Comparison of ENCODE assay signal across 7 mouse cellular contexts in genomic region chr2:83625226-83626108, GRCm38 (mm10). TPM values are rescaled to one million over a fixed set of nuclear protein-coding genes. Genes with fewer than 3 reads are reported as not detected.
DNase-seq lines count a peak whose midpoint lies in the region; ATAC-seq and TF ChIP-seq lines count a peak whose summit lies in the region.

No protein-coding gene starts in this region.

- peak; percentile 99 for TF ChIP-seq CTCF in gastrocnemius, adult 2 months (IDR thresholded peaks at IDR 0.05)

- intact Hi-C loops in gastrocnemius, adult 2 months (cut with DNase I): loop anchor here (1.0 kb wide), 1 partner anchor 146 kb away; no protein-coding TSS in a partner anchor
- intact Hi-C loops in left cerebral cortex, postnatal 4 days (cut with DNase I): loop anchor here (10.0 kb wide), 1 partner anchor 1571 kb away; the partner anchor contains the start of gene Zfp804a

- H3K27me3 ChIP-seq in intestine, embryonic 14.5 days (replicated peaks; ENCODE audit: control insufficient read depth, insufficient read depth, low read length): no peaks in the 10 kb centered on the region
- H3K27me3 ChIP-seq in midbrain, embryonic 13.5 days: no peaks in the 10 kb centered on the region

- no peaks in the 10 kb centered on the region for H3K4me1 ChIP-seq in intestine, embryonic 14.5 days (replicated peaks; ENCODE audit: control insufficient read depth, insufficient read depth, low read length)
- H3K4me1 ChIP-seq in midbrain, embryonic 13.5 days (replicated peaks): no peaks in the 10 kb centered on the region

- WGBS in intestine, embryonic 14.5 days: 28% methylated on average over 10 of the region's 10 CpGs
- 30% methylated on average over 10 of the region's 10 CpGs for WGBS in midbrain, embryonic 13.5 days

- peak; percentile 83 for ATAC-seq in activated CD4-positive, CD25-positive, alpha-beta regulatory T cell, adult 4 months
- ATAC-seq in intestine, embryonic 14.5 days (replicated peaks; ENCODE audit: low FRiP score, low TSS enrichment, low read depth): no peak
- ATAC-seq in midbrain, embryonic 13.5 days: 0 out of 2 replicates have a peak, but pooled peaks have one; percentile 44

- H3K9ac ChIP-seq in intestine, embryonic 14.5 days (ENCODE audit: low read length): no peak overlapping the region
- H3K9ac ChIP-seq in midbrain, embryonic 13.5 days (replicated peaks): no peak overlapping the region

- peak overlapping the region; percentile 26; the same call in 1 of the 2 replicates for H3K4me3 ChIP-seq in gastrocnemius, adult 2 months
- H3K4me3 ChIP-seq in intestine, embryonic 14.5 days (ENCODE audit: low read depth, low read length): no peak overlapping the region
- no peak overlapping the region for H3K4me3 ChIP-seq in midbrain, embryonic 13.5 days (replicated peaks)

- peak; percentile 82 to 86 for DNase-seq in cerebellum, postnatal 14 days
- peak; percentile 81 for DNase-seq in gastrocnemius, adult 2 months
- peak; percentile 86 for DNase-seq in intestine, embryonic 14.5 days (ENCODE audit: low spot score)
- DNase-seq in left cerebral cortex, postnatal 4 days: peak; percentile 79
- peak; percentile 32 for DNase-seq in skeletal muscle tissue, adult 2 months (ENCODE audit: low read depth, low spot score)

- no peaks in the 10 kb centered on the region for H3K9me3 ChIP-seq in intestine, embryonic 14.5 days (ENCODE audit: control insufficient read depth, low read length)
- H3K9me3 ChIP-seq in midbrain, embryonic 13.5 days: no peaks in the 10 kb centered on the region

- no peak overlapping the region for H3K4me2 ChIP-seq in intestine, embryonic 14.5 days (ENCODE audit: low read length)
- no peak overlapping the region for H3K4me2 ChIP-seq in midbrain, embryonic 13.5 days (replicated peaks)

- H3K36me3 ChIP-seq in intestine, embryonic 14.5 days (ENCODE audit: control insufficient read depth, insufficient read depth, low read length): no peaks in the 10 kb centered on the region
- H3K36me3 ChIP-seq in midbrain, embryonic 13.5 days: no peaks in the 10 kb centered on the region

- no peak overlapping the region for H3K27ac ChIP-seq in gastrocnemius, adult 2 months
- H3K27ac ChIP-seq in intestine, embryonic 14.5 days (ENCODE audit: low read depth): no peak overlapping the region
- H3K27ac ChIP-seq in midbrain, embryonic 13.5 days: no peak overlapping the region

RNA-seq across cellular contexts. Expression of gene Zc3h15, which starts 18.8 kb away (rescaled TPM):
- 100 to 1,000 TPM in 1 of 2 experiments, 10 to 100 TPM in 1; 92.5 to 117 TPM for polyA plus RNA-seq in activated CD4-positive, CD25-positive, alpha-beta regulatory T cell, adult 4 months (2017; shearing (Covaris generic))
- total RNA-seq in gastrocnemius, adult 2 months (2021): 10 to 100 TPM; 69.0 to 70.8 TPM
- 120 and 133 TPM in 2 replicates for polyA plus RNA-seq in intestine, embryonic 14.5 days (2014; fragmentation: Nextera tagmentation; extraction: Ambion mirVana)
- total RNA-seq in left cerebral cortex, postnatal 4 days (2021): 100 to 1,000 TPM; 138 to 142 TPM
- 191 and 224 TPM in 2 replicates for polyA plus RNA-seq in midbrain, embryonic 13.5 days (2015; fragmentation: Nextera tagmentation; extraction: Ambion mirVana)

Comparison
In these comparisons a context has a peak if more than half of its experiments do, and no peak if none do; other contexts are left out.
1. DNase-seq: peak in every context shown above with its lines; median percentile 86 in intestine, embryonic 14.5 days; 84 in cerebellum, postnatal 14 days; 81 in gastrocnemius, adult 2 months; 79 in left cerebral cortex, postnatal 4 days; 32 in skeletal muscle tissue, adult 2 months.